Mouse (Mus musculus) mature B cell (primary cell): ENCODE results near the gene Pigb.

ENCODE experiments used
- in situ Hi-C: fragments of 300-500 bp; cut with MboI; formaldehyde crosslinking; loops from 2 replicates; pipeline ENCODE4 v1.14.3; 2019

Gene Pigb

DNA sequence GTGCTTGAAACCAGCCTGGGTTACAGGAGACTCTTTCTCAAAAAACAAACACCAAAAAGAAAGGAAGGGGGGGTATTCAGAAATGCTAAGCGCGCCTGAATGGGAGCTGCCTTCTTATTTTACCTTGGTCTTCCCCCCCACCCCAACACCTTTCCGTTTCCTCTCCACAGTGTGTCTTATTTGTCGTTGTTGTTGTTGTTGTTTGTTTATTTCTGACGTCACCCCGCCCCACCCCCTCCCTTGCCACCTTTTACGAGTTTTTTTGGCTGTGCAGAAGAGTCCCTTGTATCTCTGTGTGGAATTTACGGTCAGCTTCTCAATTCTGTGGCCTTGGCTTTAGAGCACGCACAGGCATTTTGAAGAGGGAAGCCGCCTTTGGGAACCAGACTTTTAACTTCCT lies 5.5 kb upstream of the Pigb start:
- in situ Hi-C loops = no loop called here

GRCm38 (mm10) chr9:73045204-73045603 lies 5.0 kb upstream of the Pigb start:
- in situ Hi-C loops = no loop called here

- in situ Hi-C loops = no loop called here
These were observed 4.2 kb upstream of the Pigb start, which contains the start of gene Rab27a for GRCm38 (mm10) chr9:73044146-73045079. Gene Rab27a (plus strand): TSS chr9:73044854.

DNA sequence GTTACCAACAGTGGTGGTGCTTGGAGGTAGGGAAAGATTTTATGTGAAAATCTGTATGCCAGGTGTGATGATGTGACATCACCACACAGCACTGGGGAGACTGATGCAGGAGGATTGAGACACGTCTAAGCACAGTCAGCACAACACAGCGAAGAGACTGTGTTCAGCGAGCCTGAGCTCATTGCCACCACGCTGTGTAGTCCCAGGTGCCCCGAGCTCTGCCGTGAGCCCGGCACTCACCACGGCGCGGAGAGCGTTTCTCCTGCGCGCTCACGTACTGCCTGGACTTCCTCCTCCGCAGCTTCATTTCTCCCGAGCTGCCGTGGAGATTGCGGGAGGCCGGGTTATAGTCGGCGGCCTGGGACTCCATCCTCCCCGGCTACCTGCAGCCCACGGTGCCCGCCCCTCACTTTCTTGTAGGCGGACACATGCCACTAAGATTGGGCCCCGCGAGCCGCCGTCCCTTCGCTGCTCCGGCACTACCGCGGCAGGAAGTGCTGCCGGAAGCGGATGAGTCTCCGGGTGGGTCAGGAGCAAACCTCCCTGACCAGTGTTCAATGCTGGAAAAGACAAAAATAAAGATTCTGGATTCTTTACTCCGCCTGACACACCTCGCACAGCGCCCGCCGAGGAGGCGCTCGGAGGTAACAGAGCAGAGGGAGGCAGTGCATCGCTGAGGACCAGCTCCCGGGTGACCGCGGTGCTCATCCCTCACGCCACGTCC lies 794 bp downstream of the Pigb start:
- in situ Hi-C loops = no loop called here

DNA sequence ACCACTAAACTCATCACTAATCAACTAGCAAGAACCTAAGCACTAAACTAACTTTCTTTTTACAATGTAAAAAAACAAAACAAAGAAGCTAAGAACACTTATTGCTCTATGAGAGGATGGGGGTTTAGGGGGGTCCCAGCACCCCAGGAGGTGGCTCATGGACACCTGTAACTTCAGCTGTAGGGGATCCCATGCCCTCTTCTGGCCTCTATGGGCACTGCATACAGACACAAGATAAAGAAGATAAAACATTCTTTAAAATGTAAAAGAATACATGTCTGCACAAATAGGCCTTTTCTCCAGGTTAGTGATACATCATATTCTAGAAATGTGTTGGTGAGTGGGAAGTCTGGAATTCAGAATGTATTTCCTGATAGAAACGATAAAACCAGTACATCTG lies 6.8 kb downstream of the Pigb start:
- in situ Hi-C loops = no loop called here

DNA sequence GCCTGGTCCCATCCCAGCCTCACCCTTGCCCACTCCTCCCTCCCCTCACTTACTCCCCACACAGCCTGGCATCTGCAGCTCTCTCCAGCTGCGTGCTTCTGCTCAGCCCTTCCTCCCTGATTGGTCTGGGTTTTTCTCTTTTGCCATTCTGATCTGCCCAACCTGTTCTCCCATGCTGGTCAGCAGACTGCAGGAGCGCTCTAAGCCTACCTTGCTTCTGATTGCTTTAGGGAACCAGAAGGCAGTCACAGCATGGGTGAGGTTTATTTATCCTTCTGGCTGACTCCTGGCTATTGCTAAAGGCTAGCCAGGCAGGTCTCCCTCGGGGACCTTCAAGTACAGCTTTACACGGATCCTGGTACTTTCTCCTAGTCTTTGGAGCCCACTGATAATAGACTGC lies 8.8 kb downstream of the Pigb start:
- in situ Hi-C loops = no loop called here

- in situ Hi-C loops = no loop called here
These were observed 9.7 kb downstream of the Pigb start for GRCm38 (mm10) chr9:73030443-73030842.

- in situ Hi-C loops = no loop called here
These were observed 14.2 kb downstream of the Pigb start for GRCm38 (mm10) chr9:73025818-73026636.

- in situ Hi-C loops = no loop called here
These were observed 19.5 kb downstream of the Pigb start for GRCm38 (mm10) chr9:73020566-73021097.

DNA sequence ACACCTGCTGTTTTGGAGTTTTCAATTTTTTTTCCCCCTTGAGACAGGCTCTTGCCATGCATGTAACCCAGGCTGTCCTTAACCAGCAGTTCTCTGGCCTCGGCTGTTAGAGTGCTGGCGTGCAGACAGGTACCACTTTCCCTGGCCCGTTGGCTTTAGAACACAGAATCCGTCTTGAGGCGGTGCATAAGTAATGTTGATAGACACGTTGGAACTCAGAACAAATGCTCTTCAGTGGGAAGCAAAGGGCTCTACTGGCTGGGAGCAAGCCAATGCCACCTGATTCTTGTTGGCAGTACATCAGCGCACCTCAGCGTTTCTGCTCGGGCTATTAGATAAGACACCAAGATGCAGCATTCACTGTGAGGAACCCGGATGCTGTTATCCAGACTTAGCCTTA lies 20.3 kb downstream of the Pigb start:
- in situ Hi-C loops = no loop called here

DNA sequence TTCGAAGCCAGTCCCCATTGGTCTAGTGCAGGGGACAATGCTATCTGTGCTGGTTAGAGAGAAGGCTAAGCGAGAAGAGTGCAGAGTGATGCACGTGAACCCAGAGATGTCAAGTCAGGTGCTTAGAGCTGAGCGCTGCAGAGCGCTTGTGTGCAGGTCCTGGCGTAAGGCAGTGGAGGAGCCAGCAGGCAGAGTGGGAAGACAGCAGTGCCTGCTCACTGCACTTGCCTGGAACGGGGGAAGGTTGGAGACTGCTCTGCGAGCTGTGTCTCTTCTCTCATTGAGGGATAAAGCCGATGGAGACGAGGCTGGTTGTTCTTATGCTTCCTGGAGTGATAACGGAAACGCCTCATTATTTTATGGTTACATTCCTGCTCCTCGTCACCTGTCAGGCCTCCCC lies 25.5 kb downstream of the Pigb start:
- in situ Hi-C loops = no loop called here

GRCm38 (mm10) chr9:73012629-73013028 lies 27.5 kb downstream of the Pigb start:
- in situ Hi-C loops = no loop called here

GRCm38 (mm10) chr9:73008384-73008783 lies 31.8 kb downstream of the Pigb start:
- in situ Hi-C loops = no loop called here

DNA sequence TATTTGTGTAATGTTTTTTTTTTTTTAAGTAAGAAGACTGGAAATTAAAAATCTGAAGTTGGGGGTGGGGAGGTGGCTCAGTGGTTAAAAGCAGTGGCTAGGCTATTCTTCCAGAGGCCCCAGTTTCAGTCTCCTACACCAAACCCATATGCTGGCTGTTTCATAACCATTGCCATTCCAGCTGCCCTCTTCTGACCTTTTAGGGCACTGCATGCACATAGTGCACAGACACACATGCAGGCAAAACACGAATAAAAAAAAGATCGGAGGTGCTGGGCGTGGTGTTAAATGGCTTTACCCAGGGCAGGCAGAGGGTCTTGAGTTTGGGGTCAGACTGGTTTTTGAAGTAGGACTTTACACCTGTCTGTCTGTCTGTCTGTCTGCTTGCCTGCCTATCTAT lies 34.0 kb downstream of the Pigb start:
- in situ Hi-C loops = no loop called here

DNA sequence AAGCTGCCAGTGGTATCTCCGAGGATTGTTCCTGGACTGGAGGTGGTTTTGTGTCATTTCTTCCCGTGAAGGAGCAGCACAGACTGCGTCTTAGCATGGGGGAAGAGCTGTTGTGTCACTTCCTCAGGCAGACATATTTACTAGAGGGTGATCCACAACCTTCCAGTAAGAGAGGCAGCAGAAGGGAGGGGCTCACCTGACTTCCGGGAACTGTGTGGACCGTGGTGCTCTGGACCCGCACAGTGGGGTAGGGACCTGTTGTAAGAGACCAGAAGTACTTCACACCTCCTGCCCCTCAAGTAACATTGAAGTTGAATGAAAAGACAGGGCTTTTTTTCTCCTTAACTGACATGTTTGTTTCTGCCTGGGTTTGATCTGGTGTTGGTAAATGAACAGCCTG lies 35.1 kb downstream of the Pigb start:
- in situ Hi-C loops = no loop called here

- in situ Hi-C loops = no loop called here
These were observed 36.1 kb downstream of the Pigb start for GRCm38 (mm10) chr9:73004076-73004475.

GRCm38 (mm10) chr9:73002177-73002576 lies 38.0 kb downstream of the Pigb start:
- in situ Hi-C loops = no loop called here

DNA sequence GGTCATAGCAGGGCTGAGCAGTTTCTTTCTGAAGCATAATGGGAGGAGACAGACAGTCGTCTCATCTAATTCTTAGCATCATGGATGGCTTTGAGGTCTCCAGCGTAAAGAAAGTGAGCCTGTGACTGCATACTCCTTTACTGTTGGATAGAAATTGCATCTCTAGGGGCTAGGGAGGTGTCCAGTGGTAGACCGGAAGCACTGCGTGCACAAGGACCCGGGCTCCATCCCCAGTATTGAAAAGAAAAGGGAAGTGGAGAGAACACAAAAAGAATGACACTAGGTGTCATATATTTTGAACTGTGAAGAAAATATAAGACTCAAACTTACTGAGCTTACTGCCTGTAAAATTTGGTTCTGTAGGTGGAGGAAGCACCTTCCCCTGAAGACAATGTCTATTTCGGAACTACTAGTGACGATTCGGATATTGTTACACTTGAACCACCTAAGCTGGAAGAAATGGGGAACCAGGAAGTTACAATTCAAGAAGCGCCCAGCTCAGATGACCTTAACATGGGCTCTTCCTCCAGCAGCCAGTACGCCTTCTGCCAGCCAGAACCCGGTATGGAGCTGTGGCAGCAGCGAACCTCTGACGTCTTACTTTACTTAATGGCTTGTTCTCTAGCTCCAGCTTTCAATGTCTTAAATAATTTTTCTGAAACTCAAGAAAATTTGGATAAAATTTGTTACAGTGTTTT lies 38.7 kb downstream of the Pigb start:
- in situ Hi-C loops = no loop called here

DNA sequence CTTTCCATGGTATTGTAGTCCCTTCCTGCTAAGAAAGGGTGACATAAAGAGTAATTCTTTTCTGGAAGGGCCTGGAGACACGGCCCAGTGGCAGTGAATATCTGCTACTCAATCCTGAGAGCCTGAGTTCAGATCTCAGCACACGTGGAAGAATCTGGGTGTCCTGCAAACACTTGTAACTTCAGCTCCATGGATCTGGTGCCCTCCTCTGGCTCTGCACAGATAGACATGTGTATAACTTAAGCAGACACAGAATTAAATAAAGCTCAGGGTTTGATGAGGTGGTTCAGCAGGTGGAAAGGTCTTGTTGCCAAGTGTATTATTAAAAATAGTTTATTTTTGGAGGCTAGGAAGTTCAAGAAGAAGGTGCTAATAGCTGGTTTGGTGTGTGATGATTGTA lies 39.7 kb downstream of the Pigb start:
- in situ Hi-C loops = no loop called here

GRCm38 (mm10) chr9:72996806-72997205 lies 43.4 kb downstream of the Pigb start:
- in situ Hi-C loops = no loop called here

GRCm38 (mm10) chr9:72996167-72996566 lies 44.0 kb downstream of the Pigb start:
- in situ Hi-C loops = no loop called here
